22 mouse cellular contexts compared by ENCODE assay signal in genomic region chr5:129077240-129077639, GRCm38 (mm10). TPM values are rescaled to one million over a fixed set of nuclear protein-coding genes. Genes with fewer than 3 reads are reported as not detected.
DNase-seq lines count a peak whose midpoint lies in the region; ATAC-seq and TF ChIP-seq lines count a peak whose summit lies in the region.
"Had no signal": no experiment of that assay in that cellular context is flagged by ENCODE, and none has a peak within 500 bp of the region (broad histone marks: within the 10 kb centered on the region; RNA-seq: fewer than 3 reads in every experiment).

No protein-coding gene starts in this region.

- no peak overlapping the region for H3K4me3 ChIP-seq in midbrain, embryonic 11.5 days (ENCODE audit: low read depth, low read length)
- H3K4me3 ChIP-seq in midbrain, embryonic 16.5 days (ENCODE audit: low read depth, low read length): no peak overlapping the region
- H3K4me3 ChIP-seq in small intestine, adult 2 months (ENCODE audit: low read depth, low read length): no peak overlapping the region
- H3K4me3 ChIP-seq: hindbrain, embryonic 10.5 days; intestine, embryonic 15.5 days; layer of hippocampus, adult 2 months; neural tube, embryonic 15.5 days had no signal

- no peak overlapping the region for H3K9ac ChIP-seq in midbrain, embryonic 11.5 days (ENCODE audit: low read length)
- no peak overlapping the region for H3K9ac ChIP-seq in midbrain, embryonic 16.5 days (ENCODE audit: low read depth, low read length)
- H3K9ac ChIP-seq: intestine, embryonic 15.5 days; neural tube, embryonic 15.5 days had no signal

- H3K27me3 ChIP-seq in midbrain, embryonic 11.5 days (ENCODE audit: control insufficient read depth, insufficient read depth, low read length): no peaks in the 10 kb centered on the region
- H3K27me3 ChIP-seq in midbrain, embryonic 16.5 days (ENCODE audit: control insufficient read depth, insufficient read depth, low read depth, low read length): no peaks in the 10 kb centered on the region
- no peaks in the 10 kb centered on the region for H3K27me3 ChIP-seq in small intestine, adult 2 months (ENCODE audit: control insufficient read depth, insufficient read depth, low read length)
- H3K27me3 ChIP-seq: intestine, embryonic 15.5 days; neural tube, embryonic 15.5 days had no signal

- no peaks in the 10 kb centered on the region for H3K36me3 ChIP-seq in midbrain, embryonic 11.5 days (ENCODE audit: control insufficient read depth, insufficient read depth, low read length)
- H3K36me3 ChIP-seq in midbrain, embryonic 16.5 days (ENCODE audit: control insufficient read depth, insufficient read depth, low read length): no peaks in the 10 kb centered on the region
- H3K36me3 ChIP-seq in small intestine, adult 2 months (ENCODE audit: control insufficient read depth, insufficient read depth, low read length): no peaks in the 10 kb centered on the region
- H3K36me3 ChIP-seq: hindbrain, embryonic 10.5 days; intestine, embryonic 15.5 days; neural tube, embryonic 15.5 days had no signal

- 91% methylated on average over 5 of the region's 5 CpGs for WGBS in midbrain, embryonic 11.5 days
- WGBS in midbrain, embryonic 16.5 days: 91% methylated on average over 5 of the region's 5 CpGs
- WGBS in small intestine, adult 2 months: 25% methylated on average over 5 of the region's 5 CpGs

- no peak for TF ChIP-seq CTCF in small intestine, adult 2 months (IDR thresholded peaks at IDR 0.05; ENCODE audit: extremely low read depth, insufficient read length, insufficient replicate concordance, low read depth, low read length)

- H3K4me2 ChIP-seq in midbrain, embryonic 11.5 days: no peak overlapping the region
- no peak overlapping the region for H3K4me2 ChIP-seq in midbrain, embryonic 16.5 days (ENCODE audit: low read length)
- H3K4me2 ChIP-seq: heart, embryonic 11.5 days; intestine, embryonic 15.5 days; neural tube, embryonic 15.5 days had no signal

- no peak for TF ChIP-seq POLR2A in small intestine, adult 2 months (IDR thresholded peaks at IDR 0.05; ENCODE audit: low read depth, low read length)

- no peak overlapping the region for H3K27ac ChIP-seq in midbrain, embryonic 11.5 days (ENCODE audit: low read depth, low read length)
- no peak overlapping the region for H3K27ac ChIP-seq in midbrain, embryonic 16.5 days (ENCODE audit: low read length)
- peak overlapping the region; percentile 36 for H3K27ac ChIP-seq in small intestine, adult 2 months (ENCODE audit: insufficient read depth, low read depth, low read length)
- H3K27ac ChIP-seq: hindbrain, embryonic 10.5 days; intestine, embryonic 15.5 days; layer of hippocampus, adult 2 months; neural tube, embryonic 15.5 days had no signal

- no peak for ATAC-seq in midbrain, embryonic 11.5 days (ENCODE audit: low FRiP score)
- no peak for ATAC-seq in midbrain, embryonic 16.5 days
- peak; percentile 95 for ATAC-seq in granulocyte monocyte progenitor cell, adult 5-6 weeks (replicated peaks; ENCODE audit: poor library complexity, severe bottlenecking)
- ATAC-seq: hindbrain, embryonic 16.5 days; intestine, embryonic 15.5 days had no signal

- no peaks in the 10 kb centered on the region for H3K9me3 ChIP-seq in midbrain, embryonic 11.5 days (ENCODE audit: control insufficient read depth, low read length)
- no peaks in the 10 kb centered on the region for H3K9me3 ChIP-seq in midbrain, embryonic 16.5 days (replicated peaks; ENCODE audit: control insufficient read depth, low read length, poor library complexity, severe bottlenecking)
- H3K9me3 ChIP-seq: hindbrain, embryonic 10.5 days; intestine, embryonic 15.5 days; neural tube, embryonic 15.5 days had no signal

- peak; percentile 26 for DNase-seq in midbrain, embryonic 11.5 days (ENCODE audit: low spot score, missing footprints)
- DNase-seq in B cell, adult 2 months: peak; percentile 74 to 79
- no peak for DNase-seq in frontal cortex, postnatal 14 days (ENCODE audit: low spot score in 2 of 2)
- no peak for DNase-seq in adrenal gland, postnatal 14 days
- DNase-seq: adrenal gland, postnatal 25 days; cerebellum, adult 9-10 months; kidney, adult 8-10 months; kidney, postnatal 25 days; layer of hippocampus, postnatal 36 days; lung, adult 18-20 months; lung, postnatal 10 days had no signal

- H3K4me1 ChIP-seq in midbrain, embryonic 11.5 days (ENCODE audit: control insufficient read depth, insufficient read depth, low read length): no peaks in the 10 kb centered on the region
- H3K4me1 ChIP-seq in midbrain, embryonic 16.5 days (ENCODE audit: control insufficient read depth, insufficient read depth, low read length): no peaks in the 10 kb centered on the region
- peaks cover 25% of the 10 kb centered on the region; the same call in 1 of the 2 replicates for H3K4me1 ChIP-seq in small intestine, adult 2 months (ENCODE audit: control insufficient read depth, insufficient read depth, insufficient read length, low read length)
- H3K4me1 ChIP-seq: intestine, embryonic 15.5 days had no signal

RNA-seq across cellular contexts. Expression of gene Adgrd1, which starts 19.3 kb away (rescaled TPM):
- polyA plus RNA-seq in midbrain, embryonic 11.5 days (2014; fragmentation: Nextera tagmentation; extraction: Ambion mirVana): 0.07 and 0.15 TPM in 2 replicates
- polyA plus RNA-seq in midbrain, embryonic 16.5 days (2015; fragmentation: Nextera tagmentation; extraction: Ambion mirVana): 0.11 and 0.21 TPM in 2 replicates
- 1.1 TPM in 1 of 2 replicates, not detected in the other for total RNA-seq in granulocyte monocyte progenitor cell, adult 5-6 weeks (2014; fragmentation: Nextera tagmentation)
- 0.34 and 0.62 TPM in 2 replicates for total RNA-seq in granulocyte monocyte progenitor cell, adult 5-6 weeks (2017)
- polyA plus RNA-seq in small intestine, adult 2 months (2012; rRNA removed): 4.0 and 9.0 TPM in 2 replicates
- total RNA-seq in adrenal gland, postnatal 14 days (2021): 4.9 and 5.0 TPM in 2 replicates
- polyA plus RNA-seq: forebrain, embryonic 11.5 days; limb, embryonic 11.5 days had no signal

RNA-seq across cellular contexts. Expression of gene Ran, which starts 57.4 kb away (rescaled TPM):
- polyA plus RNA-seq in midbrain, embryonic 11.5 days (2014; fragmentation: Nextera tagmentation; extraction: Ambion mirVana): 948 and 951 TPM in 2 replicates
- polyA plus RNA-seq in midbrain, embryonic 16.5 days (2015; fragmentation: Nextera tagmentation; extraction: Ambion mirVana): 329 and 357 TPM in 2 replicates
- total RNA-seq in granulocyte monocyte progenitor cell, adult 5-6 weeks (2014; fragmentation: Nextera tagmentation): 440 and 513 TPM in 2 replicates
- total RNA-seq in granulocyte monocyte progenitor cell, adult 5-6 weeks (2017): 599 and 620 TPM in 2 replicates
- 34.1 and 38.4 TPM in 2 replicates for polyA plus RNA-seq in small intestine, adult 2 months (2012; rRNA removed)
- 212 and 219 TPM in 2 replicates for total RNA-seq in adrenal gland, postnatal 14 days (2021)

Comparison
In these comparisons a context has a peak if more than half of its experiments do, and no peak if none do; other contexts are left out.
1. DNase-seq: peak in midbrain, embryonic 11.5 days (single experiment) and B cell, adult 2 months (2 of 2); none in frontal cortex, postnatal 14 days (0 of 2) and adrenal gland, postnatal 14 days (single experiment).